Mouse (Mus musculus): Measurements from ENCODE around the gene Peli2.

Peli2 gene

GRCm38 (mm10) chr14:48289602-48290599, 169.3 kb downstream of the Peli2 start:
- DNase-seq (ENCODE audit: low spot score): peak; percentile 60

GRCm38 (mm10) chr14:48293498-48293897, 172.9 kb downstream of the Peli2 start:
- no peak for DNase-seq (ENCODE audit: low spot score)

GRCm38 (mm10) chr14:48295410-48295809, 174.8 kb downstream of the Peli2 start:
- DNase-seq (ENCODE audit: low spot score): no peak

- DNase-seq (ENCODE audit: low spot score): peak; percentile 71
Observed at GRCm38 (mm10) chr14:48295815-48296271, 175.2 kb downstream of the Peli2 start.

GRCm38 (mm10) chr14:48296820-48297219, 176.2 kb downstream of the Peli2 start:
- no peak for DNase-seq (ENCODE audit: low spot score)

- no peak for DNase-seq (ENCODE audit: low spot score)
Observed at GRCm38 (mm10) chr14:48302471-48303186, 182.0 kb downstream of the Peli2 start.

- peak; percentile 25 for DNase-seq (ENCODE audit: low spot score)
Observed at GRCm38 (mm10) chr14:48303235-48303634, 182.6 kb downstream of the Peli2 start.

- no peak for DNase-seq (ENCODE audit: low spot score)
Observed at GRCm38 (mm10) chr14:48303841-48304240, 183.2 kb downstream of the Peli2 start.

- no peak for DNase-seq (ENCODE audit: low spot score)
Observed at GRCm38 (mm10) chr14:48313234-48313633, 192.6 kb downstream of the Peli2 start.

- DNase-seq (ENCODE audit: low spot score): no peak
Observed at GRCm38 (mm10) chr14:48316396-48316795, 195.8 kb downstream of the Peli2 start.

GRCm38 (mm10) chr14:48323771-48324459, 203.3 kb downstream of the Peli2 start:
- no peak for DNase-seq (ENCODE audit: low spot score)

- no peak for DNase-seq (ENCODE audit: low spot score)
Observed at GRCm38 (mm10) chr14:48324460-48324850, 203.8 kb downstream of the Peli2 start.

- DNase-seq (ENCODE audit: low spot score): no peak
Observed at GRCm38 (mm10) chr14:48327746-48328145, 207.1 kb downstream of the Peli2 start.

- DNase-seq (ENCODE audit: low spot score): no peak
Observed at GRCm38 (mm10) chr14:48329716-48330365, 209.2 kb downstream of the Peli2 start.

Measured in adipocyte (in vitro differentiated cells).